Mouse (Mus musculus) E14TG2a.4 (cell line): ENCODE measurements around the gene Arhgef10l.

Source experiments
- CTCF ChIP-seq: conservative IDR thresholded peaks from 2 replicates; pipeline ENCODE4 v1.5.1; 2014; ENCODE audit warnings: low read length
- NANOG ChIP-seq: IDR thresholded peaks from 2 replicates; pipeline ENCODE4 v1.6.1; 2014; ENCODE audit warnings: borderline replicate concordance, low read length, mixed read lengths
- POU5F1 ChIP-seq: IDR thresholded peaks from 2 replicates; pipeline ENCODE4 v1.6.1; 2014; ENCODE audit warnings: low read length, borderline replicate concordance

DNA sequence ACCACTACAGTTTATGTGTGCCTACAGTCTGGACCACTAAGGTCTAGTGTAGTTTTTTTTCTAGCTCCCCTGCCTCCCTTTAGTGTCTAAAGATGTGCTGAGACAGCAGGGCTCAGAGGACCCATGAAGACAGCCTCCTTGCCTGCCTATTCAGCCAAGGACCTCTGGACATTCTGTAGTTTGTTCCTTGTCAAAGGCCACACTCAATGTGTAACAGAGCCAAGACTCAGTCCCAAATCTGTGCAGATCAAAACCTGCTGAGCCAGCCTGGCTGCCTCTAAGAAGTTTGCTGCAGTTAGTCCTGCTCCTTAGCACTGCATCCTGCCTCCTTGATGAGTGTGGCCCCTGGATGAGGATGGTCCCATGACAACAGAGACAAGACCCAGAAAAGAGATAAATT, 156.0 kb downstream of the Arhgef10l start:
- TF ChIP-seq CTCF: no peak
- no peak for TF ChIP-seq NANOG
- no peak for TF ChIP-seq POU5F1
